Comparison of ENCODE assay signal across 8 mouse cellular contexts in the genomic region with DNA sequence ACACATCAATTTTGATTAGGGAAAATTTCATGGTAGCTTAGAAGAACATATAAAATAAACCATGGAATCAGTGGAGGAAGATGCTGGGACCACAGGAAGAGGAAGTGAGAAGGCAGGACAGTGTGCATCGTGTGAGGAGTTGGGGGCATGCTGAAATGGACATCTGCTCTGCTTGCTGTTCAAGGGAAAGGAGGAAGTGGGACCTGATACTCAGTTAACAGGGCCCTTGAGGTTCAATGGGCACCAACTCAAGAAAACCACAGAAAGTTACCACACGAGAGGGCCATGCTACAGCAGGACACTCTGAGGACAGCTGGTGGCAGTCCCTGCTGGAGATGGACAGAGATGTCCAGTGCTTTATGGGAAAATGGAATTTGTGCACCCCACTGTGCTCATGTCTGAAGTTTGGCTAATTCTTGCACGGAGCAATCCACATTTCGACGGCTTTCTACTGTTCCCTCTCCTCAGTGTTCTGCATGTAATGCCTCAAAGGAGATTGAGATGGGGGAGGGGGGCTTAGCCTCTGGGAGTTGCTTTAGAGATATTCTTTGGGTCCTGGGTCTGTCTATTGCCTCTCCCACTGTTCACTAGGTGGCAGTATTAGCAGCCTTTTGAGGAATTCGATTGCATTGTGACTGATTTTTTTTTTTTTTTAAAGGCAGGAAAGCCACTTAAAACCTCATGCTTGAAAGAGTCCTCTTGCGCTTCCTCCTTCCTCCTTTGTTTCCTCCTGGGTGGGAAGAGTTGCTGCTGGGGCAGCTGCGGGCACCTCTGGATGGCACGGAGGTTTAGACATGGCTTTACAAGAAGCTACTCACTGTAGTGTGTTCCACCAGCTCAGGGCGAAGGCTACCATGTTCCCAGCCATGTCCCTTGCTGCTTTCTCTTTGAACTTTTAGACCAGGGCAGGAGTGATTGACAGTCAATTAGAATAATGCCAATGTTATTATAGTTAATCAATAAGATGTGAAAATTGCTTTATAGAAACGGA.
A peak's percentile ranks its signal among the peaks of the same experiment; 100 is the strongest.
DNase-seq lines count a peak whose midpoint lies in the region; ATAC-seq and TF ChIP-seq lines count a peak whose summit lies in the region.

No protein-coding gene starts in this region.

- peak; percentile 68; the same call in 1 of the 2 replicates for ATAC-seq in kidney, postnatal 0 days (replicated peaks; ENCODE audit: low FRiP score, low read depth)

- peak; percentile 27 for DNase-seq in layer of hippocampus, adult 9-11 months
- DNase-seq in layer of hippocampus, postnatal 36 days = no peak
- DNase-seq in adipocyte (ENCODE audit: low spot score) = peak; percentile 63
- peak; percentile 67 for DNase-seq in forelimb bud, embryonic 11.5 days (ENCODE audit: low read depth, low spot score)
- DNase-seq in kidney, postnatal 0 days (ENCODE audit: low spot score) = peak; percentile 92
- DNase-seq in midbrain, embryonic 10.5 days (ENCODE audit: low spot score) = peak; percentile 48
- DNase-seq in thymus, postnatal 14 days = peak; percentile 37
- DNase-seq in right cerebral cortex, postnatal 4 days = no peak

- H3K4me1 ChIP-seq in kidney, postnatal 0 days (replicated peaks; ENCODE audit: insufficient read depth, low read length) = no peaks in the 10 kb centered on the region
- H3K4me1 ChIP-seq in midbrain, embryonic 10.5 days = peaks cover 21% of the 10 kb centered on the region

- no peaks in the 10 kb centered on the region for H3K9me3 ChIP-seq in kidney, postnatal 0 days (replicated peaks; ENCODE audit: low read length)
- H3K9me3 ChIP-seq in midbrain, embryonic 10.5 days (replicated peaks) = no peaks in the 10 kb centered on the region

- H3K4me2 ChIP-seq in kidney, postnatal 0 days (ENCODE audit: low read length) = no peak overlapping the region

- H3K27me3 ChIP-seq in kidney, postnatal 0 days (ENCODE audit: insufficient read depth, low read length) = no peaks in the 10 kb centered on the region
- H3K27me3 ChIP-seq in midbrain, embryonic 10.5 days (ENCODE audit: low read depth, poor library complexity, severe bottlenecking) = no peaks in the 10 kb centered on the region

- no peak overlapping the region for H3K27ac ChIP-seq in kidney, postnatal 0 days
- H3K27ac ChIP-seq in midbrain, embryonic 10.5 days (replicated peaks) = peak overlapping the region; percentile 68; the same call in 1 of the 2 replicates

- H3K4me3 ChIP-seq in kidney, postnatal 0 days (replicated peaks; ENCODE audit: low read depth, low read length) = no peak overlapping the region
- H3K4me3 ChIP-seq in midbrain, embryonic 10.5 days = no peak overlapping the region

- WGBS in kidney, postnatal 0 days = 43% methylated on average over 11 of the region's 11 CpGs
- WGBS in midbrain, embryonic 10.5 days = 49% methylated on average over 11 of the region's 11 CpGs

- H3K9ac ChIP-seq in kidney, postnatal 0 days (ENCODE audit: low read depth, low read length) = no peak overlapping the region

- no peaks in the 10 kb centered on the region for H3K36me3 ChIP-seq in kidney, postnatal 0 days (ENCODE audit: insufficient read depth, low read length)
- H3K36me3 ChIP-seq in midbrain, embryonic 10.5 days = no peaks in the 10 kb centered on the region

- peak; percentile 84 for TF ChIP-seq CTCF in kidney, postnatal 0 days (IDR thresholded peaks at IDR 0.05; ENCODE audit: low read depth)

Comparison
In these comparisons a context has a peak if more than half of its experiments do, and no peak if none do; other contexts are left out.
1. DNase-seq: peak in layer of hippocampus, adult 9-11 months (single experiment), adipocyte (single experiment), forelimb bud, embryonic 11.5 days (single experiment), kidney, postnatal 0 days (single experiment), midbrain, embryonic 10.5 days (single experiment) and thymus, postnatal 14 days (single experiment); none in layer of hippocampus, postnatal 36 days (0 of 2) and right cerebral cortex, postnatal 4 days (single experiment).